Comparison of ENCODE assay signal across 19 mouse cellular contexts in genomic region chr5:108751258-108751657, GRCm38 (mm10). TPM values are rescaled to one million over a fixed set of nuclear protein-coding genes. Genes with fewer than 3 reads are reported as not detected.
"Had no signal": no experiment of that assay in that cellular context is flagged by ENCODE, and none has a peak within 500 bp of the region (broad histone marks: within the 10 kb centered on the region; RNA-seq: fewer than 3 reads in every experiment).

No protein-coding gene starts in this region.

RNA-seq across cellular contexts. Expression of gene Rnf212, which starts 23.5 kb away (rescaled TPM):
- polyA plus RNA-seq: cerebellum, adult 2 months; cortical plate, adult 2 months; embryonic facial prominence, embryonic 13.5 days; embryonic facial prominence, embryonic 14.5 days; embryonic facial prominence, embryonic 15.5 days; forebrain, embryonic 13.5 days; forebrain, embryonic 14.5 days; forebrain, embryonic 15.5 days; forebrain, embryonic 16.5 days; forebrain, postnatal 0 days; frontal cortex, adult 2 months; gonadal fat pad, adult 2 months had no signal

RNA-seq across cellular contexts. Expression of gene Tmed11, which starts 43.9 kb away (rescaled TPM):
- polyA plus RNA-seq: cerebellum, adult 2 months; cortical plate, adult 2 months; embryonic facial prominence, embryonic 10.5 days; embryonic facial prominence, embryonic 11.5 days; embryonic facial prominence, embryonic 12.5 days; embryonic facial prominence, embryonic 13.5 days; embryonic facial prominence, embryonic 14.5 days; embryonic facial prominence, embryonic 15.5 days; erythroblast, embryonic 14.5 days; forebrain, embryonic 10.5 days; forebrain, embryonic 11.5 days; forebrain, embryonic 12.5 days; forebrain, embryonic 13.5 days; forebrain, embryonic 14.5 days; forebrain, embryonic 15.5 days; forebrain, embryonic 16.5 days; forebrain, postnatal 0 days; frontal cortex, adult 2 months; gonadal fat pad, adult 2 months had no signal

RNA-seq across cellular contexts. Expression of gene Vmn2r8, which starts 57.4 kb away (rescaled TPM):
- polyA plus RNA-seq: cerebellum, adult 2 months; cortical plate, adult 2 months; embryonic facial prominence, embryonic 10.5 days; embryonic facial prominence, embryonic 11.5 days; embryonic facial prominence, embryonic 12.5 days; embryonic facial prominence, embryonic 13.5 days; embryonic facial prominence, embryonic 14.5 days; embryonic facial prominence, embryonic 15.5 days; erythroblast, embryonic 14.5 days; forebrain, embryonic 10.5 days; forebrain, embryonic 11.5 days; forebrain, embryonic 12.5 days; forebrain, embryonic 13.5 days; forebrain, embryonic 14.5 days; forebrain, embryonic 15.5 days; forebrain, embryonic 16.5 days; forebrain, postnatal 0 days; frontal cortex, adult 2 months; gonadal fat pad, adult 2 months had no signal
